18 mouse cellular contexts compared by ENCODE assay signal in genomic region chr14:100426399-100426798, GRCm38 (mm10).
DNase-seq lines count a peak whose midpoint lies in the region; ATAC-seq lines count a peak whose summit lies in the region.
"Had no signal": no experiment of that assay in that cellular context is flagged by ENCODE, and none has a peak within 500 bp of the region (broad histone marks: within the 10 kb centered on the region; RNA-seq: fewer than 3 reads in every experiment).

No protein-coding gene starts in this region.

- no peak overlapping the region for H3K4me3 ChIP-seq in neural tube, embryonic 13.5 days
- no peak overlapping the region for H3K4me3 ChIP-seq in neural tube, embryonic 15.5 days (replicated peaks)
- H3K4me3 ChIP-seq: embryonic facial prominence, embryonic 10.5 days; embryonic facial prominence, embryonic 12.5 days; forebrain, embryonic 13.5 days; forebrain, embryonic 15.5 days had no signal

- H3K9me3 ChIP-seq in neural tube, embryonic 13.5 days: no peaks in the 10 kb centered on the region
- H3K9me3 ChIP-seq in neural tube, embryonic 15.5 days (replicated peaks): no peaks in the 10 kb centered on the region
- H3K9me3 ChIP-seq: embryonic facial prominence, embryonic 10.5 days; embryonic facial prominence, embryonic 12.5 days; forebrain, embryonic 13.5 days; forebrain, embryonic 15.5 days had no signal

- no peaks in the 10 kb centered on the region for H3K36me3 ChIP-seq in neural tube, embryonic 13.5 days
- no peaks in the 10 kb centered on the region for H3K36me3 ChIP-seq in neural tube, embryonic 15.5 days
- H3K36me3 ChIP-seq: embryonic facial prominence, embryonic 10.5 days; embryonic facial prominence, embryonic 12.5 days; forebrain, embryonic 15.5 days had no signal

- 0 out of 2 replicates have a peak, but pooled peaks have one; percentile 11 for ATAC-seq in neural tube, embryonic 13.5 days (ENCODE audit: low read depth)
- peak; percentile 50; the same call in 1 of the 2 replicates for ATAC-seq in neural tube, embryonic 15.5 days (ENCODE audit: low FRiP score)
- ATAC-seq: forebrain, embryonic 13.5 days; forebrain, embryonic 15.5 days; forebrain, postnatal 0 days had no signal

- 26% methylated on average over 7 of the region's 7 CpGs for WGBS in neural tube, embryonic 13.5 days
- 27% methylated on average over 7 of the region's 7 CpGs for WGBS in neural tube, embryonic 15.5 days

- 0 out of 2 replicates have a peak, but pooled peaks cover 2% of the 10 kb centered on the region for H3K4me1 ChIP-seq in neural tube, embryonic 13.5 days (replicated peaks)
- peaks cover 4% of the 10 kb centered on the region; the same call in 1 of the 2 replicates for H3K4me1 ChIP-seq in neural tube, embryonic 15.5 days
- H3K4me1 ChIP-seq: embryonic facial prominence, embryonic 12.5 days; forebrain, embryonic 13.5 days; forebrain, embryonic 15.5 days had no signal

- H3K27ac ChIP-seq in neural tube, embryonic 13.5 days (replicated peaks): no peak overlapping the region
- H3K27ac ChIP-seq in neural tube, embryonic 15.5 days (replicated peaks): no peak overlapping the region
- H3K27ac ChIP-seq: embryonic facial prominence, embryonic 10.5 days; embryonic facial prominence, embryonic 12.5 days; forebrain, embryonic 13.5 days; forebrain, embryonic 15.5 days had no signal

- H3K4me2 ChIP-seq in neural tube, embryonic 13.5 days: no peak overlapping the region
- H3K4me2 ChIP-seq in neural tube, embryonic 15.5 days: no peak overlapping the region
- H3K4me2 ChIP-seq: embryonic facial prominence, embryonic 12.5 days; forebrain, embryonic 13.5 days; forebrain, embryonic 15.5 days had no signal

- no peak overlapping the region for H3K9ac ChIP-seq in neural tube, embryonic 13.5 days
- no peak overlapping the region for H3K9ac ChIP-seq in neural tube, embryonic 15.5 days (replicated peaks)
- H3K9ac ChIP-seq: embryonic facial prominence, embryonic 12.5 days; forebrain, embryonic 13.5 days; forebrain, embryonic 15.5 days; forebrain, postnatal 0 days had no signal

- H3K27me3 ChIP-seq in neural tube, embryonic 13.5 days: no peaks in the 10 kb centered on the region
- H3K27me3 ChIP-seq in neural tube, embryonic 15.5 days (replicated peaks): no peaks in the 10 kb centered on the region
- H3K27me3 ChIP-seq: embryonic facial prominence, embryonic 12.5 days; forebrain, embryonic 13.5 days; forebrain, embryonic 15.5 days had no signal

- intact Hi-C loops in left cerebral cortex, postnatal 10 days (cut with DNase I): no loop called here

- peak; percentile 25 for DNase-seq in mesoderm, embryonic 11.5 days (ENCODE audit: low read depth, low spot score)
- no peak for DNase-seq in kidney, postnatal 36 days
- DNase-seq in left cerebral cortex, postnatal 10 days (ENCODE audit: extremely low spot score in 1 of 2, low spot score in 2 of 2): no peak
- DNase-seq: adrenal gland, adult 2 months; adrenal gland, postnatal 10 days; adrenal gland, postnatal 25 days; cerebellum, adult 11 months; cerebellum, adult 18-20 months; cerebellum, adult 8-10 months; cerebellum, adult 9-11 months; cerebellum, postnatal 14 days; forebrain, postnatal 0 days had no signal
